Mouse (Mus musculus) midbrain, embryonic 11.5 days (tissue): ENCODE measurements around the gene Pid1. TPM values are rescaled to one million over a fixed set of nuclear protein-coding genes. Genes with fewer than 3 reads are reported as not detected.

Experiments used
- ATAC-seq: fragments of 200-750 bp; cut with Nextera tagmentation; 2 replicates; pipeline ENCODE4 v1.8.0; 2017; ENCODE audit warnings: moderate TSS enrichment, moderate library complexity; ENCODE audit not compliant: low FRiP score
- DNase-seq: peaks from one replicate; pipeline ENCODE4 v3.0.0; 2015; ENCODE audit warnings: low spot score; ENCODE audit errors: missing footprints
- H3K27ac ChIP-seq: fragments of 300-500 bp; sonication (generic); 2 replicates; pipeline ENCODE4 v1.5.1; 2014; ENCODE audit warnings: low read depth, low read length
- H3K27me3 ChIP-seq: fragments of 300-500 bp; sonication (generic); 2 replicates; pipeline ENCODE4 v1.6.1; 2014; ENCODE audit warnings: mild to moderate bottlenecking, low read length, moderate library complexity, mixed read lengths; ENCODE audit not compliant: control insufficient read depth, insufficient read depth
- H3K36me3 ChIP-seq: fragments of 300-500 bp; sonication (generic); 2 replicates; pipeline ENCODE4 v1.6.1; 2014; ENCODE audit warnings: mild to moderate bottlenecking, low read length, moderate library complexity, mixed read lengths; ENCODE audit not compliant: control insufficient read depth, insufficient read depth
- H3K4me1 ChIP-seq: fragments of 300-500 bp; sonication (generic); 2 replicates; pipeline ENCODE4 v1.6.1; 2014; ENCODE audit warnings: low read length; ENCODE audit not compliant: control insufficient read depth, insufficient read depth
- H3K4me2 ChIP-seq: fragments of 300-500 bp; sonication (generic); 2 replicates; pipeline ENCODE4 v1.6.1; 2014; ENCODE audit warnings: mild to moderate bottlenecking, moderate library complexity
- H3K4me3 ChIP-seq: fragments of 300-500 bp; sonication (generic); 2 replicates; pipeline ENCODE4 v1.5.1; 2014; ENCODE audit warnings: low read depth, low read length
- H3K9ac ChIP-seq: fragments of 300-500 bp; sonication (generic); 2 replicates; pipeline ENCODE4 v1.6.1; 2014; ENCODE audit warnings: low read length
- H3K9me3 ChIP-seq: fragments of 300-500 bp; sonication (generic); 2 replicates; pipeline ENCODE4 v1.6.1; 2016; ENCODE audit warnings: low read length; ENCODE audit not compliant: control insufficient read depth
- WGBS: fragments of 180-500 bp; shearing (Covaris S2); extraction: QIAGEN DNeasy Blood & Tissue Kit; methylation state at CpG from one replicate; pipeline ENCODE4 v1.1.7; 2014; 5-methylcytosine and 5-hydroxymethylcytosine counted together
- polyA plus RNA-seq: library from polyadenylated mRNA; unstranded; fragments of >200 nt; fragmentation: Nextera tagmentation; extraction: Ambion mirVana; gene quantifications from 2 replicates; pipeline ENCODE4 v1.2.1, GENCODE M21; 2014

Pid1 gene
- polyA plus RNA-seq, 1 experiment from 2014 or later = 25.2 TPM

DNA sequence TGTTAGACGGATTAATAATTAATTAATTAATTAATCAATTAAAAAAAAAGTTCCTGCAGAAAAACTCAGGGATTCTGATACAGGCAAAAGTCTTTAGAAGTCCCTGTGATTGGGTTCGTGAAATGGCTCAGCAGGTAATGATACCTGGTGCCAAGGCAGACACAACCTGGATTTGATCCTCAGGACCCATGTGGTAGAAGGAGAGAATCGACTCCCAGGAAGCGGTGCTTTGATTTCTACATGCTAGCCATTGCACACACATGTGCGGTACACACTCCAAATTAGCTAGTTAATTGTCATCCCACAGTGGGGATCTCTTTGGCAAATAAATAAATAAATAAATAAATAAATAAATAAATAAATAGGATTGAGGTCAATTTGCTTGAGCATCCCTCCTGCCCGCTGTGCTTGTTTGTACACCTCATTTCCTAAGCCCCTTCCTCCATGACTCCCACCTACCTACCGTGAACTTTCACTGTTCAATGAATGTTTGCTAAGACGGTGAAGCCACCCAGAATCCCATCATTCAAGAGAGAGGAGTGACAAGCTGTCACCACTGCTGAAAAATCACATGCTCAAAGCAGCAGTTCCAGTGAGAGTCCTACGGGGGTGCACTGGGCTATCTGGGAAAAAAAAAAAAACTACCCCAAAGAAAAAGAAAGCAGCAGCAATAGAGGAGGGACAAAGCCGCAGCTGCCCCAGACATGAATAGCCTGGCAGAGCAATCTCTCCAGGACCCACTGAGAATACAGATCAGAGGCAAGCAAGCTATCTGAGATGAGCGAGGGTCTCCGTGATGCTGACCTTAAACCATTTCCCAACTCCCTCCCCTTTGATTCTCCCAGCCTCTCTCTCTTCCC lies 209.0 kb downstream of the Pid1 start:
- Histone ChIP-seq H3K4me2 (no peak overlapping the region; the same call in 1 of the 2 replicates), H3K4me1 (peaks cover 3% of the 10 kb centered on the region; the same call in 1 of the 2 replicates), H3K36me3 (no peaks in the 10 kb centered on the region), H3K27me3 (no peaks in the 10 kb centered on the region), H3K9me3 (no peaks in the 10 kb centered on the region), H3K27ac (peak overlapping the region; percentile 67), H3K9ac (no peak overlapping the region), H3K4me3 (no peak overlapping the region)
- DNase-seq (peak; percentile 89), ATAC-seq (peak; percentile 89)
- 53% methylated on average over 12 of the region's 12 CpGs for WGBS

DNA sequence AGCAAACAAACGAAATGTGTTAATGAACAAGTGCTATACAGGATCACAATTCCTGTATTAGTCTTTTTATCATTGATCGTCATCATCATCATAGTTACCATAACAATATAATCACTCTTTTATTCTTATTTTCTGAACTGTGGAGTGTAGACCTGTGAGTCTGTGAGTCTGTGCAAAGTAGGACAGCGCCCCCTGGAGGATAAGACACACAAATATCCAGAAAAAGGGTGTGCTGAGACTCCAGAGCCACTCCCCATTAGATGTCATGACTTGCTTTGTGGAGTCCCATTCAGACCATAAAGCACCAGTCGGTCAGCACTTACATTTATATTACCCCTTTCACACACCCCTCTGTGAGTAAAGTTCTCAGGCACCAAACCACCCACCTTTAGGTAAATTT lies 210.0 kb downstream of the Pid1 start:
- Histone ChIP-seq H3K9ac (no peak overlapping the region), H3K27ac (no peak overlapping the region), H3K27me3 (no peaks in the 10 kb centered on the region), H3K36me3 (no peaks in the 10 kb centered on the region), H3K4me1 (peaks cover 3% of the 10 kb centered on the region; the same call in 1 of the 2 replicates), H3K4me3 (no peak overlapping the region), H3K9me3 (no peaks in the 10 kb centered on the region), H3K4me2 (no peak overlapping the region)
- DNase-seq (peak; percentile 89), ATAC-seq (0 out of 2 replicates have a peak, but pooled peaks have one; percentile 29)
- WGBS = 62% methylated on average over 4 of the region's 4 CpGs

DNA sequence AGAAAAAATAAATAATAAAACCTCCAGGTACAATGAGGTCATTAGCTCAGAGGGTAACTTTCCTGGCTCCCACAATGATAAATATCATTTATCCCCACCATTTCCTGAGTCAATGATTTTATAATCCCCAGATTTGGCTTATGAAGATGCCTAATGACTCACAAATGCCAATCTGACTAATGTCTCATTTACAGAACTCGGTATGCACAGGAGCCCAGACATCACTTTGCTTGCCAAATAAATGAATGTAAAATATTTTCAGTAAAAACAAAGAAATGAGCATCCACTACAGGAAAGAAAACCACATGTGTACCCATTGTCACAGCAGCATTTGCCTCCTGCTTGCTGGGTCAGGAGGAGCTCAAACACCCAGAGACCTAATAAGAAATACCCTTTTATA lies 222.4 kb downstream of the Pid1 start:
- no peaks in the 10 kb centered on the region for H3K9me3 ChIP-seq
- H3K27me3 ChIP-seq = no peaks in the 10 kb centered on the region
- H3K9ac ChIP-seq = no peak overlapping the region
- H3K36me3 ChIP-seq = no peaks in the 10 kb centered on the region
- H3K4me3 ChIP-seq = no peak overlapping the region
- no peak for DNase-seq
- H3K27ac ChIP-seq = no peak overlapping the region
- ATAC-seq = no peak
- no peak overlapping the region for H3K4me2 ChIP-seq
- H3K4me1 ChIP-seq = no peaks in the 10 kb centered on the region
- 77% methylated on average over 1 of the region's 1 CpGs for WGBS

DNA sequence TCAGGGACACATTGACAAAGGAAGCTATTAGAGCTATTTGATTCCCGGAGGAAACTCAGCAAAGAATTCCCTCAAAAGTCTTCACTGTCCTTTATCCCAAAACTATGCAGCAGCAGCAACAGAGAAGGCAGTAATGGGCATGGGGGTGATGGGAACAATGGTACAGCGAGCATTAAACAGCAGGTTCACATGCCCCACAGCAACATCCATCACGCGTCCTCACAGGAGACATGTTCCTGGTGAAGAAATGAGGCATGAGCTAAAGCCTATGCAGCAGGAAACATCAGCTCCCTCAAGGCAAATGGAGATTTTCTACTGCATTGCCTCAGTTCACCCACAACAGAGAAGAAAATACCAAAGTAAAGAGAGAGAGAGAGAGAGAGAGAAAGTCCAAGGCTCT lies 231.5 kb downstream of the Pid1 start:
- WGBS = 84% methylated on average over 4 of the region's 4 CpGs

DNA sequence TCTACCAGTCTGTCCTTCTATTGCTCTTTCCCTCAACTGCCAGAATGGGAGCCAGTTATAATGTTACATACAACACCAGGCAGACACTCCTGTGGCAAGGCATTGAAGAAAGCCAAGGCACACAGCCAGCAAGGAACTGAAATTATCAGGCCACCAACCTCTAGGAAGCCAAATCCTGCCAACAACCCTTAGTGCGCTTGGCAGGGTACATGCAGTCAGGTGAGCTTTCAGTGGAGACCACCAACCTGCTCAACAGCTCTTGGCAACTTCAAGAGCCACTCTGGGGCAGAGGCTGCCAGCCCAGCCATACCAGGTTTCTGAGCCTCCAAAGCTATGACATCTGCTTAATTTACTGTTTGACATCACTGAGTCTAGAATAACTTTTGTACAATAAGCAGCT lies 232.2 kb downstream of the Pid1 start:
- WGBS = 86% methylated on average over 1 of the region's 1 CpGs

More for the DNA sequence above, 231.5 kb downstream of the Pid1 start:
- no peak for DNase-seq
- Histone ChIP-seq H3K27me3 (no peaks in the 10 kb centered on the region), H3K9me3 (no peaks in the 10 kb centered on the region), H3K9ac (no peak overlapping the region), H3K27ac (no peak overlapping the region), H3K4me1 (no peaks in the 10 kb centered on the region), H3K4me2 (no peak overlapping the region), H3K36me3 (no peaks in the 10 kb centered on the region), H3K4me3 (no peak overlapping the region)
- ATAC-seq = no peak

DNA sequence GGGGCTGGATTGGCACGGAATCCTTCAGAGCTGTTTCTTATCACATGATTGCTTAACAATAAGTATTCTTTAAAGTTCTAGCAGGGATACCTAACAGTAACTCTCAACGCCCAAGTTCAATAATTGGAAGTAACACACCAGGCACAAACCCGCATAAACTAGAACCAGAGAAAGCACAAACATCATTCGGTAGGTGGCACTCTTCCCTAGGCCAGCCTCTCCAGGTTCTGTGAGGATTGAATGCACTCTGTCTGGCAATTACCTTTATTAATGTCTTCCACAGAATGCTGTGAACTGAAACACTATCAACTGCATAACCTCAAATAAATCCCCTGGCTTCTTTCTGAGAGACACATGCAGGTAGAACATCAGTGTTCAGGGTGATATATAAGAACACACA lies 235.5 kb downstream of the Pid1 start:
- ATAC-seq (no peak), DNase-seq (no peak)
- 54% methylated on average over 4 of the region's 4 CpGs for WGBS

More for the DNA sequence above, 232.2 kb downstream of the Pid1 start:
- H3K4me1 ChIP-seq = no peaks in the 10 kb centered on the region
- H3K4me2 ChIP-seq = no peak overlapping the region
- no peaks in the 10 kb centered on the region for H3K27me3 ChIP-seq
- DNase-seq (no peak), ATAC-seq (no peak)
- H3K9me3 ChIP-seq = no peaks in the 10 kb centered on the region
- no peak overlapping the region for H3K9ac ChIP-seq
- no peak overlapping the region for H3K4me3 ChIP-seq
- no peak overlapping the region for H3K27ac ChIP-seq
- no peaks in the 10 kb centered on the region for H3K36me3 ChIP-seq

DNA sequence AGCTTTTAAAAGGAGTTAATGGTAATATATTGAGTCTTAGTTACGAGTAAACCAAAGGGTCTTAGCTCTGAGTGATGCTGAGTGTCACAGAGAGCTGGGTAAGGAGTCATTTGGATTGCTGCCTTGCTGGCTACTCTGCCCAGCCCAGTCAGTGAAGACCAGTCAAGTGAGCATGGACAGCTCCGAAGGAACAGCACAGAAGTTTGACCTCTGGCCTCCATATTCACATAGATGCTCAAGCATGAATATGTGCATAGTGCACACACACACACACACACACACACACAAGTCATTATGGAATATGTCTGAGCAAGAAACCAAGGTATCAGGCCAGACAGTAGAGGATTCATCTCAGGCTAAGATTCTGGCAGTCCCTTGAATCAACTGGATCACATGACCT lies 244.7 kb downstream of the Pid1 start:
- Histone ChIP-seq H3K4me3 (no peak overlapping the region), H3K27me3 (no peaks in the 10 kb centered on the region), H3K9ac (no peak overlapping the region), H3K4me2 (no peak overlapping the region), H3K27ac (no peak overlapping the region), H3K36me3 (no peaks in the 10 kb centered on the region), H3K4me1 (no peaks in the 10 kb centered on the region), H3K9me3 (no peaks in the 10 kb centered on the region)
- ATAC-seq (no peak), DNase-seq (no peak)
- 81% methylated on average over 2 of the region's 2 CpGs for WGBS

More for the DNA sequence above, 235.5 kb downstream of the Pid1 start:
- Histone ChIP-seq H3K9ac (no peak overlapping the region), H3K9me3 (no peaks in the 10 kb centered on the region), H3K27me3 (no peaks in the 10 kb centered on the region), H3K4me2 (no peak overlapping the region), H3K36me3 (no peaks in the 10 kb centered on the region), H3K4me3 (no peak overlapping the region), H3K27ac (no peak overlapping the region), H3K4me1 (no peaks in the 10 kb centered on the region)

DNA sequence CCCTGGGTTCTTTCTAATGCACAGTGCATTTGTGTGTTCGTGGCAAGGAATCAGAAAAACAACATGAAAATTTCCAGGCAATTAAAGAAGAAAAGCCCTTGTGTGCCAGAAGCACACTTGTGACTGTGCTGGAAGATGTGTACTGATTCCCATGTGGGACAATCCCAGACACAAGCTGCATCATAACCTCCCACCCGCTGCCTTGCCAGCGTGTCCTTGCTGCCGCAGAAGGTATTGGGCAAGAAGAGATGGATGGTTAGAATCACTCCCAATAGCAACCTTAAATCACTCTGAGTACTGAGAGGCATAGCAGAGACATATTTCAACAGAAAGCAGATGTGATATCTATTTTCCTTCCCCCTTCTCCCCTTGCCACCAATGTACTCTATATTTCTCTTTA lies 257.2 kb downstream of the Pid1 start:
- Histone ChIP-seq H3K9ac (no peak overlapping the region), H3K4me2 (no peak overlapping the region), H3K36me3 (no peaks in the 10 kb centered on the region), H3K4me1 (no peaks in the 10 kb centered on the region), H3K4me3 (no peak overlapping the region), H3K27ac (no peak overlapping the region), H3K9me3 (no peaks in the 10 kb centered on the region), H3K27me3 (no peaks in the 10 kb centered on the region)
- WGBS = 94% methylated on average over 4 of the region's 4 CpGs
- DNase-seq (no peak), ATAC-seq (no peak)

DNA sequence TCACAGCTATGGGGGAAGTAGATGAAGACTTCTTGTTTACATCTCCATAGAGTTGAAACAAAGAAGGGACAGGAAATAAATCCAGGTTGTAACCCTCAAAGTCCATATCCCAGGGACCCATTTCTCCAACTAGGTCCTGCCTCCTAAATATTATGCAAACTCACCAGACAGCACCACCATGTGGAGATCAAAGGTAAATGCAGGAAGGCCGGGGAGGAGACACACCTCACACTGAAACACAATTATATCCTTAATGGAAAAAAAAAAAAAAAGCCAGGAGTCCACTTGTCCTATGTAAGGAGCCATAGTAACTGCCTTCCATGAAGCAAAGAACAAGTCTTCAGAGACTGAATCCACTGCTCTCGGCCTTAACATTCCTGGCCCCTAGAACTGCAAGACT lies 261.9 kb downstream of the Pid1 start:
- ATAC-seq (no peak), DNase-seq (no peak)
- Histone ChIP-seq H3K4me2 (no peak overlapping the region), H3K9me3 (no peaks in the 10 kb centered on the region), H3K27me3 (no peaks in the 10 kb centered on the region), H3K4me1 (no peaks in the 10 kb centered on the region), H3K36me3 (no peaks in the 10 kb centered on the region), H3K27ac (no peak overlapping the region), H3K4me3 (no peak overlapping the region), H3K9ac (no peak overlapping the region)
- WGBS = 83% methylated on average over 2 of the region's 2 CpGs
